Mouse (Mus musculus) WW6 (cell line): ENCODE measurements at regions not wholly inside any gene's neighbourhood (a gene's known extent, or its start where the extent isn't known, plus 50 kb on each side); places are given as distances from the start of the nearest gene placed in this dataset.

Experiments
- DNase-seq: peaks from one replicate; pipeline ENCODE4 v3.0.0-alpha.2; 2013; ENCODE audit warnings: low read depth, low spot score

GRCm38 (mm10) chr11:84701319-84702175, 117.8 kb downstream of the Mrm1 start:
- no peak for DNase-seq

GRCm38 (mm10) chr11:84697521-84697920, 121.8 kb downstream of the Mrm1 start:
- DNase-seq = no peak

GRCm38 (mm10) chr11:84692638-84693037, 126.7 kb downstream of the Mrm1 start:
- DNase-seq = no peak

- no peak for DNase-seq
These were observed 127.7 kb downstream of the Mrm1 start for GRCm38 (mm10) chr11:84691410-84692148.

GRCm38 (mm10) chr11:84686473-84686872, 132.8 kb downstream of the Mrm1 start:
- DNase-seq = no peak

DNA sequence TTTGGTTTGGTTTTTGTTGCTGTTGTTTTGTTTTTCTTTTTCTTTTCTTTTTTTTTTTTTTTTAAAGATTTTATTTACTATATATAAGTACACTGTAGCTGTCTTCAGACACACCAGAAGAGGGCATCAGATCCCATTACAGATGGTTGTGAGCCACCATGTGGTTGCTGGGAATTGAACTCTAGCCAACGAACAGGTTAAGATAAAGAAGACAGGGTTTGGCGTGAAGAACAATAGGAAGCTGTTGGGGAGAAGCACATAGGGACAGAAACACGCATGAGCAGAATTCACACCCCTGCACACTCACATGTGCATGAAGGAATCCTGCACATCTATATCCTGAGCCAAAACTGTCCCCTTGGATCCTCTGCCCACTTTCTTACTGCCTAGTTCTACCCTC, 135.0 kb downstream of the Mrm1 start:
- no peak for DNase-seq

- DNase-seq = no peak
These were observed 136.4 kb downstream of the Mrm1 start for GRCm38 (mm10) chr11:84682931-84683330.

DNA sequence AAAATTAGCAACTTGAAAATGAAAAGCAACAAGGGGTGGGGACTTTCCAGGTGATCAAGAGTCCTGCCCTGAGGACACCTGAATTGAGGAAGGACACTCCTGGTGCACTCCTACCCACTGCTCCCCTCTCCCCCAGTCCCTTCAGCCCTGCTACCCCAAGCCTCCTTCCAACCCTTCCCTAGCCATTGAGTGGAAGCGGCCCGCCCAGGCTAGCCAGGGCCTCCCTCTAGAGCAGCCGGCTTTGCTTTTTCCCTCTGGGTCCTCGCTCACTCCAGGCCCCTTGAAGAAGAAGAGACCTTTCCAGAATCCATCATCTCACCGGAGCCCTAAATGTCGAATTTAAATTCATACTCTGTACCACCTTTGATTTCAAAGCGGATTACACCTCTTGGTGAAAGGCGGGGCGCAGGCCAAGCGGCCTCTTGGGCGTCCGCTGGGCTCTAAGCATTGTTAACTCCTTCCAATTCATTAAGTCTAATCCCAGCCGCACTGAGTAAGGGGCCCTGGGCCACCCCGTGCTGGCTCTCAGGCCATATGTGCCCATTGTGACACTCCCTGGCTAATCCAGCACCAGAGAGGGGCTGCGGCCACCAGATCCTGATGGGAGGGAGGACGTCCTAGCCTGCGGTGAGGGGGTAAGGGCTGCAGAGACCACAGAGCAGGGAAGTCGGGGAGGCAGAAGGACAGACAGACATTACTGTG, 142.8 kb downstream of the Mrm1 start:
- no peak for DNase-seq

- DNase-seq = no peak
These were observed 146.4 kb downstream of the Mrm1 start for GRCm38 (mm10) chr11:84672841-84673473.

DNA sequence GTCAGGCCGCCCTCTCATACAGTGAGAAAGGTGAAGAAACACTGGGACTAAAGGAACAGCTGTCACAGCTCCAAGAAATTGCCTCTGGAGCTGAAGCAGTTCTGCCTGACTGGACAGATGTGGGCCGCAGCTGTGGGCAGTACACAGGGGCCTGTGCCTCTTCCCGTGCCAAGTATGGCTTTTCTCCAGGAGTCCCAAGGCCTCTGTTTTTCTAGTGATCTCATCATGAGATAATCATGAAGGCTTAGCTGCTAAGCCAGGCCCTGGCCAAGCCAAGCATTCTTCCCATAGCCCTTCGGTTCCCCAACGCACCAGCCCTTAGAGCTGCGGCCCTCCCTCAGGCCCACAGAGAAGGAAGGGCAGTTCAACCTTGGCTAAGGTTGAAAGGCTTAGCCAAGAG, 146.2 kb upstream of the Lhx1 start:
- no peak for DNase-seq

DNA sequence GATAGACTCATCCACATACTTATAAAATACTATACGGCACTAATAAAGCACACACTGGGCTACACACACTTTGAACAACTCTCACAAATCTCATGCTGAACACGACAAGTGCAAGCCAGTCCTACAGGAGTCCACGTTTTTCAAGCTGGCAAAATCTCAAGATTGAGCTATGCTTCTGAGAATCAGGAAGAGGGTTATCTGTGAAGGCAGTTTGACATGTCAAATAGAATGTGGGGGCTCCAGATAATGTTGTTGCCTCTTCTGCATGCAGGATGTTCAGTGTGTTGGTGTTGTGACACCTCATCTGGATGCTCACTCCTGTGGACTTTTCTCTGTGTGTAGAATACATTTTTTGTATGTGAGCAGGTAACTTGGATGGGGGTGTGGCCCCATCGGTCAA, 142.4 kb upstream of the Lhx1 start:
- DNase-seq = no peak

- no peak for DNase-seq
These were observed 138.9 kb upstream of the Lhx1 start for GRCm38 (mm10) chr11:84664258-84664657.

DNA sequence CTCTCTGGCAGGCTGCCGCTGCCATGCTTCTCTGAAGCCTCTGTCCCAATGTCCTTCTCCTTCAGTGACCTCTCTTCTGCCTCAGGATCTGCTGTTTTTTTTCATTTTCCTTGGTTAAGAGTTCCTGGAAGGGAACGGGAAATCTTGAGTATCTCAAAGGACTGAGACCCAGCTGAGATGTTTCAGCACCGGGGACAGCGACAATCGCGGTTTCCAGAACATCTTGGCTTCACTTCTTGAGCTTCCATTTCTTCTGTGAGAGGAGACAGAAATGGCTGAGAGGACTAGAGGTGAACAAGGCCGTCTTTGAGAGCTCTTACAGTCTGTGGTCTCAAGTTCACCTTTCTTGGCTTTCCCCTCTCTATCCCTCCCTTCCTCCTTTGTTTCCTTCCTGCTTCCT, 136.6 kb upstream of the Lhx1 start:
- DNase-seq = no peak

- no peak for DNase-seq
These were observed 135.5 kb upstream of the Lhx1 start for GRCm38 (mm10) chr11:84660877-84661276.

GRCm38 (mm10) chr11:84659370-84659937, 134.1 kb upstream of the Lhx1 start:
- DNase-seq = no peak

DNA sequence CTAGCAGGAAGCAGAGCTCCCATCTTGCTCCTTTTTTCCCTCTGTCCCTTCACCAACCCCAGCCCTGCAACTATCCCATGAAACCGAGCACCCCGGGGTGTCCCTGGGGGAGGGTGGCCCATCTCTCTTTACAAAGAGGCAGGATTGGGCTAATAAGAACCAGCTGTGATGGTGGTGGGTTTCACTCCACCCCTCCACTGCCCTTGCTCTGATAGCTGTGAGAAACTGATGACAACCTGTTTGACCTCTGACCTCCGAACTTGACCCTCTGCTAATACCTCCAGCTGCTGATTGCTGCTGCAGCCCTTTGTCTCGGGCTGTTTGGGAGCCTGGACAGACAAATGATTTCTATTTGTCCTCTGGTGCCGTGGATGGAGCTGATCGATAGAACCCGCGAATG, 128.1 kb upstream of the Lhx1 start:
- DNase-seq = no peak

GRCm38 (mm10) chr11:84648899-84649298, 123.6 kb upstream of the Lhx1 start:
- DNase-seq = no peak

DNA sequence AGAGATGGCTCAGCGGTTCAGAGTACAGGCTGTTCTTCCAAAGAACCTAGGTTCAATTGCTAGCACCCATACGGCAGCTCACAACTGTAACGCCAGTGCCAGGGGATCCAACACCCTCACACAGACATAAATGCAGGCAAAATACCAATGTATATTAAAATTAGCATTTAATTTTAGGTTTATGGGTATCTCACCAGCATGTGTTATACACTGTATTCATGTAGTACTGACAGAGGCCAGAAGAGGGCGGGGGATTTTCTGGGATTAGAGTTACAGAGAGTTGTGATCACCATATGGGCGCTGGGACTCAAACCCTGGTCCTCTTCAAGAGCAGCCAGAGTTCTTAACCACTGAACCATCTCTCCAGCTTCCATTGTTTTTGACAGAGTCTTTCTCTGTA, 121.8 kb upstream of the Lhx1 start:
- no peak for DNase-seq

GRCm38 (mm10) chr11:84643107-84643372, 117.7 kb upstream of the Lhx1 start:
- no peak for DNase-seq

GRCm38 (mm10) chr11:84642300-84643106, 117.2 kb upstream of the Lhx1 start:
- no peak for DNase-seq

GRCm38 (mm10) chr11:84641601-84642000, 116.3 kb upstream of the Lhx1 start:
- no peak for DNase-seq
